Mouse (Mus musculus): ENCODE measurements around the gene Mrgprd.

DNA sequence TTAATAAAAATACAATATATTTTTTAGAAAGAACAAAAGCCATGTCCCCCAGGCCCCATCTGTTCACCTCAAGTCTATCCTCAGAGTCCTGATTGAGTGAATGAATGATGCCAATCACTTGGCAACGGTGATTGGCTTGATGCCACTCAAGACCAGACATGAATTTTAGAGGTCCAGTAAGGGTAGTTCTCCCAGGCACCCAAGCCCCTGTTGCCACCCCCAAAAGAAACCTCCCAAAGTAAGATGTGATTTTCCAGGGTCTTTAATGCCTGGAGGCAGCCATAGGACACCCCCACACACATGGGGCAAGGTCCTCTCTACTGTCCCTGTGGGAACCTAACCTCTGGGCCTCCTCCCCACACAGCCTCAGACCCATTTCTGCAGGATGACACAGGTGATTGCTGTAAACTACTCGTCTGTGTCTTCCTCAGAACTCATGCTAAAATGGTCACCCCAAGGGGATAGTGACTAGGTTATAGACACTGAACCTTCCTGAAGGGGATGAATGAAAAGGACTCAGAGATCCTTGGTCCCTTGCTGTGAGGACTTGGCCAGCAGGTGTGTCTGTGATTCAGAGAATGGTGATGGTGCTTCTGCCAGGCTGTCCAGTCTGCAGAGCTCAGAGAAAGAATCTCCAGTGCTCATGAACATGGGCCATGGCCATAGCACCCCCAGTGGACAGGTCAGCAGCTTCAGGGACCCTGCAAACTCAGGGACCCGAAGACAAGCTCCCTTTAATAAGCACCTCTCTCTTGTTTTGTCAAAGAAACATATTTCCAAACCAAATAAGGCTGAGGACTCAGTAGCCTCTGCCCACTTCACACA is 15.8 kb upstream of the Mrgprd start:
- TF ChIP-seq TAL1 (IDR thresholded peaks at IDR 0.05; ENCODE audit: low read length) (no peak), GATA1 (IDR thresholded peaks at IDR 0.05; ENCODE audit: low read length) (no peak)

Measured in erythroblast, embryonic 14.5 days (primary cell).